Mouse (Mus musculus) stomach, postnatal 0 days (tissue): ENCODE data around the gene Slamf1.

Experiments
- CTCF ChIP-seq: IDR thresholded peaks from 2 replicates; pipeline ENCODE4 v1.5.1; 2016; ENCODE audit warnings: antibody characterized with exemption, low read depth, mild to moderate bottlenecking, moderate library complexity
- EP300 ChIP-seq: optimal IDR thresholded peaks from 2 replicates; pipeline ENCODE3; 2016; ENCODE audit warnings: antibody characterized with exemption

GRCm38 (mm10) chr1:171791491-171791890, 24.6 kb downstream of the Slamf1 start:
- TF ChIP-seq CTCF (no peak), EP300 (no peak)
